Mouse (Mus musculus) liver, embryonic 14.5 days (tissue): Measurements from ENCODE around the gene Lcp1. TPM values are rescaled to one million over a fixed set of nuclear protein-coding genes. Genes with fewer than 3 reads are reported as not detected.

ENCODE experiments used
- ATAC-seq: fragments of 200-750 bp; cut with Nextera tagmentation; 2 replicates; pipeline ENCODE4 v1.8.0; 2017; ENCODE audit warnings: moderate number of reproducible peaks, mild to moderate bottlenecking, moderate library complexity; ENCODE audit not compliant: insufficient read depth
- DNase-seq, 3 experiments: peaks; one replicate each; pipeline ENCODE4 v3.0.0-alpha.2; 2012 to 2013; ENCODE audit warnings: low read depth in 3 of 3, low spot score in 3 of 3
- H3K27ac ChIP-seq: fragments of 300-500 bp; sonication (generic); 2 replicates; pipeline ENCODE4 v1.5.1; 2014; ENCODE audit warnings: moderate library complexity, mild to moderate bottlenecking, control low read depth, inconsistent platforms
- H3K27me3 ChIP-seq: fragments of 300-500 bp; sonication (generic); 2 replicates; pipeline ENCODE4 v1.6.1; 2014; ENCODE audit warnings: mild to moderate bottlenecking, low read length, moderate library complexity; ENCODE audit not compliant: control insufficient read depth, insufficient read depth
- H3K36me3 ChIP-seq: fragments of 300-500 bp; sonication (generic); replicated peaks from 2 replicates; pipeline ENCODE4 v1.6.1; 2014; ENCODE audit warnings: low read depth; ENCODE audit not compliant: control insufficient read depth, insufficient read depth
- H3K4me1 ChIP-seq, 2 experiments: fragments of 200-500 bp in 1 of 2; fragments of 300-500 bp in 1 of 2; sonication (generic) in 1 of 2; replicated peaks; 2 replicates each; pipeline ENCODE4 v1.6.1; 2012 to 2014; ENCODE audit warnings: antibody characterized with exemption in 1 of 2, inconsistent platforms in 1 of 2, low read length in 1 of 2; ENCODE audit not compliant: control insufficient read depth in 2 of 2, insufficient read depth in 2 of 2
- H3K4me2 ChIP-seq: fragments of 300-500 bp; sonication (generic); 2 replicates; pipeline ENCODE4 v1.6.1; 2014; ENCODE audit warnings: low read depth, mild to moderate bottlenecking, control low read depth, moderate library complexity
- H3K4me3 ChIP-seq, 2 experiments: fragments of 200-500 bp in 1 of 2; fragments of 300-500 bp in 1 of 2; sonication (generic) in 1 of 2; 2 replicates each; pipeline ENCODE4 v1.5.1; 2012 to 2014; ENCODE audit warnings: low read depth in 2 of 2, low read length in 2 of 2, mild to moderate bottlenecking in 2 of 2, control low read depth in 1 of 2, inconsistent platforms in 1 of 2, moderate library complexity in 1 of 2; ENCODE audit not compliant: insufficient read depth in 1 of 2
- H3K9ac ChIP-seq: fragments of 300-500 bp; sonication (generic); replicated peaks from 2 replicates; pipeline ENCODE4 v1.6.1; 2014; ENCODE audit warnings: mild to moderate bottlenecking, control low read depth, moderate library complexity
- H3K9me3 ChIP-seq: fragments of 300-500 bp; sonication (generic); 2 replicates; pipeline ENCODE4 v1.6.1; 2016; ENCODE audit warnings: low read length, mixed read lengths; ENCODE audit not compliant: control insufficient read depth
- CTCF ChIP-seq: IDR thresholded peaks from 2 replicates; pipeline ENCODE4 v1.5.1; 2016; ENCODE audit warnings: antibody characterized with exemption, low read depth, control low read depth
- EP300 ChIP-seq: IDR thresholded peaks from 2 replicates; pipeline ENCODE4 v1.6.1; 2016; ENCODE audit warnings: antibody characterized with exemption, low read depth
- WGBS: fragments of 180-500 bp; shearing (Covaris S2); extraction: QIAGEN DNeasy Blood & Tissue Kit; methylation state at CpG from one replicate; pipeline ENCODE4 v1.1.7; 2014; ENCODE audit not compliant: insufficient replicate concordance; 5-methylcytosine and 5-hydroxymethylcytosine counted together
- polyA plus RNA-seq, 2 experiments: library from polyadenylated mRNA; depleted of rRNA in 1 of 2; stranded (reverse) in 1 of 2; unstranded in 1 of 2; fragments of >200 nt; fragmentation: Nextera tagmentation in 1 of 2; extraction: Ambion mirVana in 1 of 2; gene quantifications; 2 replicates each; pipeline versions ENCODE4 v1.2.1 to v1.2.3; 2012 to 2014

Gene Lcp1
- polyA plus RNA-seq, 2 experiments: 10.4 to 35.8 TPM

GRCm38 (mm10) chr14:75227453-75228084 lies 96.7 kb downstream of the Lcp1 start:
- H3K9ac ChIP-seq: no peak overlapping the region
- no peaks in the 10 kb centered on the region for H3K9me3 ChIP-seq
- no peak for DNase-seq
- H3K4me1 ChIP-seq: peaks cover 0 to 2% of the 10 kb centered on the region in 2 experiments; a peak in 1 of 4 replicates
- 32% methylated on average over 6 of the region's 6 CpGs for whole genome bisulfite sequencing
- no peak for ATAC-seq
- no peaks in the 10 kb centered on the region for H3K27me3 ChIP-seq
- no peak overlapping the region for H3K4me3 ChIP-seq
- H3K36me3 ChIP-seq: no peaks in the 10 kb centered on the region
- no peak for TF ChIP-seq EP300
- no peak for TF ChIP-seq CTCF
- no peak overlapping the region for H3K27ac ChIP-seq
- no peak overlapping the region for H3K4me2 ChIP-seq

DNA sequence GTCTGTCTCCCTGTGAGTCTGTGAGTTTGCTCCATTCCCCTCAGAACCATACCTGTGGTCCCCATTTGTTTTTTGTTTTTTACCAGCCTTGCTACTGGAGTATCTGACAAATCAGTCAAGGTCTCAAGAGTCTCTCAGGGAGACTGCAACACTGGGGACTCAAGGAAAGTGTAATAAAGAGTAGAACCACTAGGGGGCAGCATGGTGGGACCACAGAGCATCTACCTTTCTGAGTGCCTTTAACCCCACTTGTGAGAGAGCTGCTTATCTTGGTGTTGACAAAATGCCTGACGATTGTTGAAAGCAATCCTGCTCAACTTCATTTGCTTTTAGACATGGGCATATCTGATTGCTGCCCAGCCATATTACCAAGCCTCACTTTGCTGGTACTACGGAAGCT lies 98.9 kb downstream of the Lcp1 start:
- TF ChIP-seq CTCF: peak; percentile 82
- TF ChIP-seq EP300: no peak
- H3K4me3 ChIP-seq: no peak overlapping the region
- DNase-seq (peak in 2 of 3 experiments; percentile 34 to 48), ATAC-seq (no peak)
- H3K9ac ChIP-seq: no peak overlapping the region
- no peaks in the 10 kb centered on the region for H3K36me3 ChIP-seq
- 43% methylated on average over 2 of the region's 2 CpGs for WGBS
- H3K4me2 ChIP-seq: no peak overlapping the region
- H3K27ac ChIP-seq: no peak overlapping the region
- H3K4me1 ChIP-seq: peaks cover 0 to 6% of the 10 kb centered on the region in 2 experiments; a peak in 1 of 4 replicates
- H3K27me3 ChIP-seq: no peaks in the 10 kb centered on the region
- H3K9me3 ChIP-seq: no peaks in the 10 kb centered on the region

- no peaks in the 10 kb centered on the region for H3K27me3 ChIP-seq
- peaks cover 0 to 12% of the 10 kb centered on the region in 2 experiments; a peak in 2 of 4 replicates for H3K4me1 ChIP-seq
- H3K4me3 ChIP-seq: no peak overlapping the region
- H3K27ac ChIP-seq: no peak overlapping the region
- no peak overlapping the region for H3K9ac ChIP-seq
- DNase-seq: no peak
- H3K9me3 ChIP-seq: no peaks in the 10 kb centered on the region
- no peak overlapping the region for H3K4me2 ChIP-seq
- TF ChIP-seq EP300: no peak
- peak; percentile 26; the same call in 1 of the 2 replicates for ATAC-seq
- H3K36me3 ChIP-seq: no peaks in the 10 kb centered on the region
- WGBS: 65% methylated on average over 5 of the region's 5 CpGs
Measured at GRCm38 (mm10) chr14:75233070-75233469, 102.2 kb downstream of the Lcp1 start.

DNA sequence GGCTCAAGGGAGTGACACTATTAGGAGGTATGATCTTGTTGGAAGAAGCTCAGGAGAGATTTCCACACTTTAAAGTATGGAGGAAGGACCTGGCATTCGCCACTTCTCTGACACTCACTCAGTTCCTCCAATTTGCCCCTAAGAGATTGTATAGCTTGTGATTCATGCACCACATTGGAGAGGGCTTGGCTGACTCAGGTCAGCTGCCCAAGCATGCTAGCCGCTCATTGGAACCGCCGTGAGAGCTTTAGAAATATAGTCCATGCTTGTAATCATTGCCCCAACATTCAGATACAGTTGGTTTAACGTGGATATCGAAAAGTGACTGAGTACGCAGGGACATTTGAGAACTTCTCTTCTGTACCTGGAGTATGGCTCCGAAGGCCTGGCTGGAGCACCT lies 104.7 kb downstream of the Lcp1 start:
- H3K4me2 ChIP-seq: no peak overlapping the region
- WGBS: 78% methylated on average over 8 of the region's 8 CpGs
- H3K9me3 ChIP-seq: no peaks in the 10 kb centered on the region
- TF ChIP-seq EP300: no peak
- TF ChIP-seq CTCF: no peak
- ATAC-seq (no peak), DNase-seq (no peak)
- H3K4me3 ChIP-seq: no peak overlapping the region
- peaks cover 2 to 18% of the 10 kb centered on the region in 2 experiments; a peak in 3 of 4 replicates for H3K4me1 ChIP-seq
- no peaks in the 10 kb centered on the region for H3K27me3 ChIP-seq
- H3K9ac ChIP-seq: no peak overlapping the region
- no peak overlapping the region for H3K27ac ChIP-seq
- no peaks in the 10 kb centered on the region for H3K36me3 ChIP-seq

DNA sequence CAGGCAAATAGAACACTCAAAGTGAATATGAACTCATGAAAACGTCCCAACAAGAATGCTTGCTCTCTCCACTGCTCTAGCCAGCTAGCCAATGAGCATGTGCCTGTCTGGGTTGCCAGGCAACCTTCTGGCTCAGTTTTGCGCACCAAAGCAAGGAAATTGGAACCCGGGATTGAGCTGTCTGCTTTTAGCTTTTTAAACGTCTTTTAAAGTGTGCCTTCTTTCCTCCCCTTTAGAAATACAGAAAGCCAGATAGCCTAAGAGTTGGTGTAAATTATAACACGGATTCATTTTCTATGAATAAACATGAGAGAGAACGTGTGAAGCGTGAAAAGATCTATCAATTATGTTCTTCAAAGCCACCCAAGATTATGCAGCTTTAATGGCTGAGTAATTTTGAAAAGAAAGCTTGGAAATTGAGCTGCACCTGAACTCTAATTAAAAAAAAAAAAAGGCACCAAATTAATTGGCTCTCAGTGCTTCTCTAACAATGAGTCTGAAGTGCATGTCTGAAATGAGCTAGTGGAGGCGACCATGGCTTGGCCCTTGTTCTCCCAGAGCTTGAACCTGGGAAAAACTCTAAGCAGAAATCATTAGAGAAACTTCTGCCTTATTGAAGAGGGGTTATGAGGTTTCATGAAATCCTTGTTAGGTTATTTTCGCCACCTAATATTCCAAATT lies 105.2 kb downstream of the Lcp1 start:
- Histone ChIP-seq H3K27me3 (no peaks in the 10 kb centered on the region), H3K9me3 (no peaks in the 10 kb centered on the region), H3K4me3 (no peak overlapping the region), H3K36me3 (no peaks in the 10 kb centered on the region), H3K9ac (no peak overlapping the region), H3K4me2 (no peak overlapping the region), H3K27ac (no peak overlapping the region), H3K4me1 (peaks cover 2 to 18% of the 10 kb centered on the region in 2 experiments; a peak in 3 of 4 replicates)
- ATAC-seq (no peak), DNase-seq (no peak)
- 60% methylated on average over 9 of the region's 9 CpGs for WGBS
- no peak for TF ChIP-seq EP300
- TF ChIP-seq CTCF: no peak
